In the genomic region with DNA sequence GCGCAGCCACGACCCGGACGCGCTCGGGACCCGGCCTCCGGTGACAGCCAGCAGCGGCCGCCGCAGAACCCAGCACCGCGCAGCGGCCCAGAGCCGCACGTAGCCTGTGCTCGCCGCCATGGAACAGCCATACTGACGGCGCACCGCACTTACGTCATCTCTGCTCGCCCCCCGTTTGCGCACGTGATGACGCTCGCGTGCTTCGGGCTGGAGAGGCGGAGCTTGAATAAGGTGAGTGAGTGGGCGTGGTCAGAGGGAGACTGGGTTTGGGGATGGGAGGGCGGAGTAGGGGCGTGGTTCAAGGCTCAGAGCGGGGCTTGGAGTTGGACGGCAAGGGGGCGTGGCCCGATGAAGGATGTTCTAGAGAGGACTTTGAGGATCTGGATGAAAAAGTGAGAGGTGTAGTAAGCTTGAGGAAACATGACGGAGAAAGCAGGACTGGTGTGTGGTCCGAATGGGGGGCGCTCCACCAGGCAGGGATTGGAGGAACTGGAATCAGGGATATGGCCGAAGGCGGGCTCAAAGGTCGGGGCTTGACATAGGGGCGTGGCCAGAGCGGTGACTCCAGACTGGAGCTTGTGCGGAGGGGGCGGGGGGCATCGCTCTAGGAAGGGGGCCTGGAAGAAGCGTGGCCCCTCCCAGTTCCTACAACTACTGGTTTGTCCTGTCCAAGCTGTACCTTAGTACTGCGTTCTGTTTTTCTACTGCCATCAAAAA, we compare ENCODE assay signal across 8 mouse cellular contexts. TPM values are rescaled to one million over a fixed set of nuclear protein-coding genes. Genes with fewer than 3 reads are reported as not detected.
A peak's percentile ranks its signal among the peaks of the same experiment; 100 is the strongest.
DNase-seq lines count a peak whose midpoint lies in the region; ATAC-seq lines count a peak whose summit lies in the region.

A gene (minus strand): TSS at position 134 of the 717 bp plus-strand sequence.

- peaks cover 22% of the 10 kb centered on the region for H3K36me3 ChIP-seq in heart, embryonic 14.5 days (ENCODE audit: control insufficient read depth, insufficient read depth, low read length)
- peaks cover 31% of the 10 kb centered on the region for H3K36me3 ChIP-seq in liver, embryonic 13.5 days
- H3K36me3 ChIP-seq in stomach, embryonic 16.5 days (ENCODE audit: control insufficient read depth, insufficient read depth, low read length) = peaks cover 10% of the 10 kb centered on the region; the same call in 1 of the 2 replicates

- H3K9me3 ChIP-seq in heart, embryonic 14.5 days (ENCODE audit: control insufficient read depth, low read length) = no peaks in the 10 kb centered on the region
- no peaks in the 10 kb centered on the region for H3K9me3 ChIP-seq in liver, embryonic 13.5 days (replicated peaks)
- no peaks in the 10 kb centered on the region for H3K9me3 ChIP-seq in stomach, embryonic 16.5 days (replicated peaks; ENCODE audit: control insufficient read depth, low read length)

- under 1% methylated on average over 51 of the region's 51 CpGs for WGBS in heart, embryonic 14.5 days
- under 1% methylated on average over 51 of the region's 51 CpGs for WGBS in liver, embryonic 13.5 days (ENCODE audit: insufficient replicate concordance)
- under 1% methylated on average over 50 of the region's 51 CpGs for WGBS in stomach, embryonic 16.5 days

- peaks cover 3% of the 10 kb centered on the region; the same call in 1 of the 2 replicates for H3K4me1 ChIP-seq in brown adipose tissue, adult 24 weeks (ENCODE audit: control insufficient read depth, insufficient read depth, insufficient read length, low read length)
- H3K4me1 ChIP-seq in heart, embryonic 14.5 days (ENCODE audit: control insufficient read depth in 2 of 2, insufficient read depth in 2 of 2, low read length in 2 of 2) = peaks cover 10 to 20% of the 10 kb centered on the region in 2 experiments
- peaks cover 33% of the 10 kb centered on the region for H3K4me1 ChIP-seq in liver, embryonic 13.5 days (replicated peaks)
- H3K4me1 ChIP-seq in stomach, embryonic 16.5 days (ENCODE audit: control insufficient read depth, insufficient read depth, low read length) = peaks cover 21% of the 10 kb centered on the region

- H3K27me3 ChIP-seq in heart, embryonic 14.5 days (ENCODE audit: control insufficient read depth, insufficient read depth, low read length) = no peaks in the 10 kb centered on the region
- peaks cover 6% of the 10 kb centered on the region; the same call in 1 of the 2 replicates for H3K27me3 ChIP-seq in liver, embryonic 13.5 days
- no peaks in the 10 kb centered on the region for H3K27me3 ChIP-seq in stomach, embryonic 16.5 days (ENCODE audit: control insufficient read depth, insufficient read depth, low read length)

- peak; percentile 93 for ATAC-seq in heart, embryonic 14.5 days (ENCODE audit: insufficient number of reproducible peaks, insufficient read depth, low FRiP score, low read depth)
- ATAC-seq in liver, embryonic 13.5 days (ENCODE audit: low read depth) = peak; percentile 86
- ATAC-seq in stomach, embryonic 16.5 days (ENCODE audit: insufficient read depth, low FRiP score) = peak; percentile 95

- peak within 1 kb of the TSS; percentile 95 for H3K9ac ChIP-seq in heart, embryonic 14.5 days (ENCODE audit: low read length)
- peak within 1 kb of the TSS; percentile 91 for H3K9ac ChIP-seq in liver, embryonic 13.5 days
- H3K9ac ChIP-seq in stomach, embryonic 16.5 days (ENCODE audit: low read length) = peak within 1 kb of the TSS; percentile 91

- H3K4me3 ChIP-seq in brown adipose tissue, adult 24 weeks (ENCODE audit: insufficient read depth, low read depth, low read length) = peak within 1 kb of the TSS; percentile 75
- H3K4me3 ChIP-seq in heart, embryonic 14.5 days (ENCODE audit: control insufficient read depth in 1 of 2, insufficient read depth in 1 of 2, low read depth in 1 of 2, low read length in 2 of 2) = peak within 1 kb of the TSS; percentile 82 to 94
- H3K4me3 ChIP-seq in liver, embryonic 13.5 days (replicated peaks) = peak within 1 kb of the TSS; percentile 97
- peak within 1 kb of the TSS; percentile 97 for H3K4me3 ChIP-seq in stomach, embryonic 16.5 days (replicated peaks; ENCODE audit: low read length)

- H3K4me2 ChIP-seq in heart, embryonic 14.5 days (ENCODE audit: low read length) = peak within 1 kb of the TSS; percentile 96
- H3K4me2 ChIP-seq in liver, embryonic 13.5 days = peak within 1 kb of the TSS; percentile 94
- H3K4me2 ChIP-seq in stomach, embryonic 16.5 days (ENCODE audit: low read depth, low read length) = peak within 1 kb of the TSS; percentile 97

- H3K27ac ChIP-seq in brown adipose tissue, adult 24 weeks (replicated peaks; ENCODE audit: low read depth, low read length) = no peak within 1 kb of the TSS
- H3K27ac ChIP-seq in heart, embryonic 14.5 days (replicated peaks in 1 of 2; ENCODE audit: control insufficient read depth in 1 of 2, insufficient read depth in 1 of 2, low read depth in 2 of 2, low read length in 2 of 2) = peak within 1 kb of the TSS; percentile 6 to 67
- peak within 1 kb of the TSS; percentile 65 for H3K27ac ChIP-seq in liver, embryonic 13.5 days
- peak within 1 kb of the TSS; percentile 89 for H3K27ac ChIP-seq in stomach, embryonic 16.5 days (ENCODE audit: low read length)

- peak; percentile 100 for DNase-seq in CD4-positive, CD25-positive, alpha-beta regulatory T cell, adult 2 months (ENCODE audit: low read depth, low spot score)
- DNase-seq in fibroblast of lung, adult 2 months (ENCODE audit: low read depth) = peak; percentile 91
- DNase-seq in kidney, postnatal 14 days = peak; percentile 98
- DNase-seq in liver, embryonic 13.5 days = peak; percentile 90
- peak; percentile 99 for DNase-seq in neural tube, embryonic 10.5 days (ENCODE audit: extremely low spot score, low spot score)

RNA-seq across cellular contexts. Expression of the gene that starts here (rescaled TPM):
- 105 and 121 TPM in 2 replicates for polyA plus RNA-seq in brown adipose tissue, adult 24 weeks (2012; ENCODE audit: insufficient read depth, insufficient read length, missing spikeins)
- polyA plus RNA-seq in heart, embryonic 14.5 days (2014; fragmentation: Nextera tagmentation; extraction: Ambion mirVana) = 58.6 and 59.0 TPM in 2 replicates
- 41.0 and 42.2 TPM in 2 replicates for polyA plus RNA-seq in liver, embryonic 13.5 days (2015; fragmentation: Nextera tagmentation; extraction: Ambion mirVana)
- 40.7 and 42.9 TPM in 2 replicates for polyA plus RNA-seq in stomach, embryonic 16.5 days (2015; fragmentation: Nextera tagmentation; extraction: Ambion mirVana)
